Mouse (Mus musculus) liver, adult 2 months (tissue): ENCODE results near the gene Plekhg1.

Source experiments
- CTCF ChIP-seq: fragments of 200-500 bp; IDR thresholded peaks from 2 replicates; pipeline ENCODE4 v1.5.1; 2011; ENCODE audit warnings: low read depth, low read length, control low read depth
- POLR2A ChIP-seq: fragments of 200-500 bp; IDR thresholded peaks from 2 replicates; pipeline ENCODE4 v1.6.1; 2011; ENCODE audit warnings: low read length, control low read depth; ENCODE audit not compliant: insufficient read depth; ENCODE audit errors: extremely low read depth

GRCm38 (mm10) chr10:4006296-4007015 is 266.3 kb downstream of the Plekhg1 start:
- no peak for TF ChIP-seq CTCF
- TF ChIP-seq POLR2A: no peak
